9 mouse cellular contexts compared by ENCODE assay signal in genomic region chr4:105328776-105329175, GRCm38 (mm10).
A peak's percentile ranks its signal among the peaks of the same experiment; 100 is the strongest.
DNase-seq lines count a peak whose midpoint lies in the region; ATAC-seq and TF ChIP-seq lines count a peak whose summit lies in the region.
"Had no signal": no experiment of that assay in that cellular context is flagged by ENCODE, and none has a peak within 500 bp of the region (broad histone marks: within the 10 kb centered on the region; RNA-seq: fewer than 3 reads in every experiment).

No protein-coding gene starts in this region.

- H3K4me2 ChIP-seq in liver, postnatal 0 days (ENCODE audit: low read depth, low read length) = no peak overlapping the region
- no peak overlapping the region for H3K4me2 ChIP-seq in midbrain, embryonic 16.5 days (ENCODE audit: low read length)

- WGBS in liver, postnatal 0 days (ENCODE audit: insufficient replicate concordance) = 45% methylated on average over 10 of the region's 10 CpGs
- 90% methylated on average over 10 of the region's 10 CpGs for WGBS in midbrain, embryonic 16.5 days

- H3K9me3 ChIP-seq in liver, postnatal 0 days (ENCODE audit: low read length) = no peaks in the 10 kb centered on the region
- no peaks in the 10 kb centered on the region for H3K9me3 ChIP-seq in midbrain, embryonic 16.5 days (replicated peaks; ENCODE audit: control insufficient read depth, low read length, poor library complexity, severe bottlenecking)

- peak; percentile 88 for ATAC-seq in liver, postnatal 0 days
- ATAC-seq in megakaryocyte, adult 5-6 weeks (ENCODE audit: poor library complexity, severe bottlenecking) = no peak
- ATAC-seq in midbrain, embryonic 16.5 days = no peak

- H3K27ac ChIP-seq in liver, postnatal 0 days (ENCODE audit: low read depth) = peak overlapping the region; percentile 67
- no peak overlapping the region for H3K27ac ChIP-seq in midbrain, embryonic 16.5 days (ENCODE audit: low read length)
- H3K27ac ChIP-seq: liver, embryonic 14.5 days had no signal

- no peak overlapping the region for H3K4me3 ChIP-seq in liver, postnatal 0 days (ENCODE audit: low read depth, low read length)
- no peak overlapping the region for H3K4me3 ChIP-seq in midbrain, embryonic 16.5 days (ENCODE audit: low read depth, low read length)

- no peaks in the 10 kb centered on the region for H3K27me3 ChIP-seq in liver, postnatal 0 days (ENCODE audit: insufficient read depth, low read length)
- no peaks in the 10 kb centered on the region for H3K27me3 ChIP-seq in midbrain, embryonic 16.5 days (ENCODE audit: control insufficient read depth, insufficient read depth, low read depth, low read length)

- intact Hi-C loops in heart, postnatal 10 days (cut with DNase I) = no loop called here

- TF ChIP-seq CTCF in liver, postnatal 0 days (IDR thresholded peaks at IDR 0.05; ENCODE audit: low read depth) = no peak

- H3K36me3 ChIP-seq in liver, postnatal 0 days (replicated peaks; ENCODE audit: insufficient read depth, low read length) = no peaks in the 10 kb centered on the region
- no peaks in the 10 kb centered on the region for H3K36me3 ChIP-seq in midbrain, embryonic 16.5 days (ENCODE audit: control insufficient read depth, insufficient read depth, low read length)

- TF ChIP-seq EP300 in liver, postnatal 0 days (IDR thresholded peaks at IDR 0.05; ENCODE audit: low read depth) = peak; percentile 53; the same call in 1 of the 2 replicates

- H3K4me1 ChIP-seq in liver, postnatal 0 days (ENCODE audit: insufficient read depth) = peaks cover 12% of the 10 kb centered on the region
- no peaks in the 10 kb centered on the region for H3K4me1 ChIP-seq in midbrain, embryonic 16.5 days (ENCODE audit: control insufficient read depth, insufficient read depth, low read length)

- no peak overlapping the region for H3K9ac ChIP-seq in liver, postnatal 0 days (replicated peaks)
- no peak overlapping the region for H3K9ac ChIP-seq in midbrain, embryonic 16.5 days (ENCODE audit: low read depth, low read length)
- H3K9ac ChIP-seq: liver, embryonic 14.5 days had no signal

- DNase-seq in layer of hippocampus, adult 11-12 months (ENCODE audit: low spot score) = peak; percentile 14
- no peak for DNase-seq in layer of hippocampus, postnatal 25 days (ENCODE audit: extremely low spot score in 1 of 2, low spot score in 1 of 2)
- DNase-seq in cerebellum, postnatal 10 days = peak; percentile 75 to 85
- peak; percentile 80 to 82 for DNase-seq in heart, postnatal 10 days
- peak; percentile 69 for DNase-seq in liver, postnatal 0 days
- no peak for DNase-seq in thymus, adult 18-20 months

Comparison
In these comparisons a context has a peak if more than half of its experiments do, and no peak if none do; other contexts are left out.
1. DNase-seq: peak in layer of hippocampus, adult 11-12 months (single experiment), cerebellum, postnatal 10 days (2 of 2), heart, postnatal 10 days (2 of 2) and liver, postnatal 0 days (single experiment); none in layer of hippocampus, postnatal 25 days (0 of 2) and thymus, adult 18-20 months (0 of 2).